Mouse (Mus musculus): ENCODE results near the gene Iqschfp.

GRCm38 (mm10) chr3:68563922-68564321 is 671.9 kb downstream of the Iqschfp start:
- no peak for TF ChIP-seq MYOG (IDR thresholded peaks at IDR 0.05; ENCODE audit: control insufficient read depth, extremely low read depth, insufficient read length)
- TF ChIP-seq CTCF (IDR thresholded peaks at IDR 0.05; ENCODE audit: control insufficient read depth, insufficient read depth, insufficient read length) = no peak
- TF ChIP-seq USF1 (IDR thresholded peaks at IDR 0.05; ENCODE audit: low read depth) = no peak

Measured in C2C12 (cell line).